ENCODE assay signal across 17 mouse cellular contexts in genomic region chr16:21550453-21550852, GRCm38 (mm10).
"Had no signal": no experiment of that assay in that cellular context is flagged by ENCODE, and none has a peak within 500 bp of the region (broad histone marks: within the 10 kb centered on the region; RNA-seq: fewer than 3 reads in every experiment).

No protein-coding gene starts in this region.

- H3K9me3 ChIP-seq: kidney, embryonic 15.5 days; limb, embryonic 12.5 days; liver, embryonic 13.5 days; lung, embryonic 15.5 days; megakaryocyte, embryonic 14.5 days; neural tube, embryonic 12.5 days had no signal

- H3K4me2 ChIP-seq: kidney, embryonic 15.5 days; limb, embryonic 12.5 days; liver, embryonic 13.5 days; lung, embryonic 15.5 days; neural tube, embryonic 12.5 days had no signal

- H3K4me1 ChIP-seq: kidney, embryonic 15.5 days; limb, embryonic 12.5 days; liver, embryonic 13.5 days; lung, embryonic 15.5 days; neural tube, embryonic 12.5 days had no signal

- ATAC-seq: intestine, embryonic 16.5 days; liver, postnatal 0 days had no signal

- H3K36me3 ChIP-seq: liver, embryonic 13.5 days; lung, embryonic 15.5 days had no signal

- H3K9ac ChIP-seq: kidney, embryonic 15.5 days; limb, embryonic 12.5 days; liver, embryonic 13.5 days; liver, postnatal 0 days; lung, embryonic 15.5 days; neural tube, embryonic 12.5 days had no signal

- H3K27ac ChIP-seq: kidney, embryonic 15.5 days; left cerebral cortex, adult 2 months; limb, embryonic 12.5 days; liver, embryonic 13.5 days; lung, embryonic 15.5 days; macrophage; neural tube, embryonic 12.5 days had no signal

- H3K27me3 ChIP-seq: kidney, embryonic 15.5 days; limb, embryonic 12.5 days; liver, embryonic 13.5 days; lung, embryonic 15.5 days; megakaryocyte, embryonic 14.5 days; neural tube, embryonic 12.5 days had no signal

- DNase-seq: liver; liver, embryonic 13.5 days; liver, postnatal 0 days; lung, postnatal 14 days; right cerebral cortex, postnatal 4 days; spleen, adult 18-20 months; thymus, adult 18-20 months; thymus, postnatal 14 days had no signal

- H3K4me3 ChIP-seq: kidney, embryonic 15.5 days; left cerebral cortex, adult 2 months; limb, embryonic 12.5 days; liver, embryonic 13.5 days; lung, embryonic 15.5 days; megakaryocyte, embryonic 14.5 days; myocyte; neural tube, embryonic 12.5 days had no signal
